Mouse (Mus musculus) urinary bladder, postnatal 0 days (tissue): ENCODE measurements around the gene Flot2. TPM values are rescaled to one million over a fixed set of nuclear protein-coding genes. Genes with fewer than 3 reads are reported as not detected.

Source experiments
- microRNA counts: library from miRNA; unstranded; fragments of <30 nt; microRNA quantifications from one replicate; lab custom pipeline; 2016
- microRNA-seq: library from miRNA; unstranded; fragments of <30 nt; microRNA quantifications from one replicate; pipeline ENCODE4, GENCODE M21; 2016
- polyA plus RNA-seq: library from polyadenylated mRNA; unstranded; fragments of >200 nt; fragmentation: Nextera tagmentation; extraction: Ambion mirVana; gene quantifications from 2 replicates; pipeline ENCODE4 v1.2.1, GENCODE M21; 2015

Gene Flot2
- 99.5 and 107 TPM in 2 replicates for polyA plus RNA-seq

GRCm38 (mm10) chr11:78037831-78038752, at the start of gene Flot2:
Flot2 (plus strand) TSS chr11:78037931.

GRCm38 (mm10) chr11:78031947-78032808, 5.6 kb upstream of the Flot2 start, which contains the start of gene Dhrs13:
Dhrs13 (plus strand) TSS chr11:78032280.

GRCm38 (mm10) chr11:78079961-78080921, 42.5 kb downstream of the Flot2 start, which contains the start of gene Eral1:
Eral1 (minus strand) TSS chr11:78080383.

DNA sequence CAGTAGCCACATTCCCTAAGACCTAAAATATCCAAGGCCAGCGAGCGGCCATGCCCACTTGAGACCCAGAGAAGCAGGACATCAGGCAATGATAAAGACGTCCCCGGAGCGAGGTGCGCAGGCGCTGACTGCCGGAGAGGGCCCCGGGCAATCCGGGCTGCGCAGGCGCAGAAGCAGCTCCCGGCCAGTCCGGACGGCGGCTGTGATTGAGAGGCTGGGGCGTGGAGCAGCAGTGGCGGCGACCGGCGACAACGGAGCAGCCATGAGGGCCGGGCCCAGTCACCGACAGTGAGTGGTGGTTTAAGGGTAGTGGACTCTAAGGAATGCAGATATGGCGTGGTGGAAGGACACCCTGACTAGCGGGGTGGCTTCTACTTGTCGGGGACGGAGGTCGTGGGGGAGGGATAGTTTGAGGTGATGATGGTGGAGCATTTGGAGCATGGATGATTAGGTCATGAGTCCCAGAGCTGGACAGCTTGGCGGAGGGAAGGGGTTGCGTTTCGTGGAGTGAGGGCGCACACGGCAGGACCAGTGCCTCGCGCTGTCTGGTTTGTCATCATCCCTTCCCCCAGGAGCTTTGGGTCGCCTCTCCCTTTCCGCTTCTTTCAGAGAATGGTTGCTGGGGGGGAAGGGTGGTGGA, 56.9 kb downstream of the Flot2 start, which contains the start of gene Fam222b:
Gene Fam222b (plus strand): TSS at position 157 of the 640 bp plus-strand sequence.

MicroRNA genes within 50 kb of the gene (microRNA counts, 519-probe panel; counts per million panel counts)
- 5,374 counts per million, percentile 96 among the panel's probes with 10 or more counts for microRNA mmu-miR-144 (lab: Ali Mortazavi, UCI)
- 5,421 counts per million, percentile 96 among the panel's probes with 10 or more counts for microRNA mmu-miR-451 (lab: Ali Mortazavi, UCI)

Small RNA genes lying within 50 kb of the gene (microRNA-seq; reads per million reads assigned to microRNA genes)
- 665 reads per million, percentile 67 among the genes with 10 or more reads in this experiment for gene Mir144
- gene Mir451a = not detected
- not detected for gene Mir451b

Other genes starting within 250 kb of the Flot2 start
- gene Pipox, start 143.8 kb upstream of the Flot2 start, polyA plus RNA-seq = 0.23 and 0.34 TPM in 2 replicates
- 0.06 and 0.13 TPM in 2 replicates for gene Sez6, start 107.1 kb upstream of the Flot2 start, polyA plus RNA-seq
- gene Phf12, start 55.2 kb upstream of the Flot2 start, polyA plus RNA-seq = 10.0 and 12.4 TPM in 2 replicates
- 8.7 and 9.8 TPM in 2 replicates for gene Dhrs13, start 5.7 kb upstream of the Flot2 start, polyA plus RNA-seq
- 15.0 and 15.4 TPM in 2 replicates for gene Eral1, start 42.5 kb downstream of the Flot2 start, polyA plus RNA-seq
- 10.2 and 10.3 TPM in 2 replicates for gene Fam222b, start 56.7 kb downstream of the Flot2 start, polyA plus RNA-seq
- gene Traf4, start 127.7 kb downstream of the Flot2 start, polyA plus RNA-seq = 16.6 and 16.7 TPM in 2 replicates
- gene Nek8, start 138.7 kb downstream of the Flot2 start, polyA plus RNA-seq = 11.1 and 11.4 TPM in 2 replicates
- 15.2 and 16.2 TPM in 2 replicates for gene Tlcd1, start 138.8 kb downstream of the Flot2 start, polyA plus RNA-seq
- 1,049 and 1,108 TPM in 2 replicates for gene Rpl23a, start 145.7 kb downstream of the Flot2 start, polyA plus RNA-seq
- 90.4 and 94.1 TPM in 2 replicates for gene Rab34, start 150.5 kb downstream of the Flot2 start, polyA plus RNA-seq
- gene Proca1, start 155.5 kb downstream of the Flot2 start, polyA plus RNA-seq = 1.9 and 2.5 TPM in 2 replicates
- gene Sdf2, start 207.8 kb downstream of the Flot2 start, polyA plus RNA-seq = 82.5 and 98.5 TPM in 2 replicates
- 14.5 and 14.6 TPM in 2 replicates for gene Supt6, start 208.1 kb downstream of the Flot2 start, polyA plus RNA-seq
- gene 2610507B11Rik, start 223.8 kb downstream of the Flot2 start, polyA plus RNA-seq = 59.6 and 69.9 TPM in 2 replicates